Mouse (Mus musculus) stomach, postnatal 0 days (tissue): Measurements from ENCODE around the gene Ppp2r5c.

ENCODE experiments used
- CTCF ChIP-seq: IDR thresholded peaks from 2 replicates; pipeline ENCODE4 v1.5.1; 2016; ENCODE audit warnings: antibody characterized with exemption, low read depth, mild to moderate bottlenecking, moderate library complexity
- EP300 ChIP-seq: optimal IDR thresholded peaks from 2 replicates; pipeline ENCODE3; 2016; ENCODE audit warnings: antibody characterized with exemption

GRCm38 (mm10) chr12:110454223-110454622 is 7.3 kb downstream of the Ppp2r5c start:
- TF ChIP-seq EP300 (no peak), CTCF (peak; percentile 95)
